Comparison of ENCODE assay signal across 14 mouse cellular contexts in the genomic region with DNA sequence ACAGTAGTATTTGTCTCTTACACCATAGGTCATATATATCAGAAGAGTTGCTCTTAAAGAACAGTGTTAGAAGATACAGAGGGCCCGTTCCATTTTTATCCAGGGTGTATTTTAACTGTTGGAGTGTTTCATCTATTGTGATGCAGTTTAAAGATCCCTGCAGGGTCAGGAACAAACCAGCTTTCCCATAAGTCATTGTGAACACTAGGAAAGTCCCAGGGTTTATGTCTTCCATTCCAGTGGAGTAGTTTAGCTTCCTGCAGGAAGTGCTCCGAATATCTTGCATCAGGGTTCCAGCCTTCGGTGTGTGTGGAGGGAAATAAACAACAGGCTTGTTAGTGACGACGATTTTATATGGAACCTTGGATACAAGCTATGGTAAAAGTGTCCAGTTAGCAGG. TPM values are rescaled to one million over a fixed set of nuclear protein-coding genes. Genes with fewer than 3 reads are reported as not detected.
"Had no signal": no experiment of that assay in that cellular context is flagged by ENCODE, and none has a peak within 500 bp of the region (broad histone marks: within the 10 kb centered on the region; RNA-seq: fewer than 3 reads in every experiment).

No protein-coding gene starts in this region.

- DNase-seq: left cerebral cortex, postnatal 4 days; liver; liver, embryonic 13.5 days; liver, postnatal 0 days; lung, adult 18-20 months; lung, adult 2 months; lung, embryonic 14.5 days; lung, postnatal 10 days; lung, postnatal 14 days; lung, postnatal 36 days; lung, postnatal 4 days; midbrain, embryonic 14.5 days had no signal

RNA-seq across cellular contexts. Expression of a gene that starts 39.2 kb away (rescaled TPM):
- total RNA-seq: megakaryocyte-erythroid progenitor cell, adult 5-6 weeks; monocyte, adult 5-6 weeks had no signal
